Mouse (Mus musculus) G1E (cell line): ENCODE data around the gene Klc4. TPM values are rescaled to one million over a fixed set of nuclear protein-coding genes. Genes with fewer than 3 reads are reported as not detected.

Experiments used
- ATAC-seq: 2 replicates; pipeline ENCODE4 v1.8.0; 2016; ENCODE audit warnings: mild to moderate bottlenecking; ENCODE audit not compliant: insufficient number of reproducible peaks, poor library complexity, low FRiP score, severe bottlenecking; ENCODE audit errors: extremely low read depth
- DNase-seq: peaks from one replicate; pipeline ENCODE4 v3.0.0; 2012; ENCODE audit warnings: low spot score
- H3K27me3 ChIP-seq: 2 replicates; pipeline ENCODE4 v1.6.1; 2012; ENCODE audit warnings: mild to moderate bottlenecking, low read length, inconsistent platforms; ENCODE audit not compliant: insufficient read depth
- H3K36me3 ChIP-seq: replicated peaks from 2 replicates; pipeline ENCODE3; 2012; ENCODE audit warnings: mild to moderate bottlenecking, inconsistent platforms
- H3K4me1 ChIP-seq: 2 replicates; pipeline ENCODE4 v1.6.1; 2012; ENCODE audit warnings: low read depth, low read length, inconsistent platforms, mixed read lengths; ENCODE audit not compliant: insufficient read depth
- H3K4me3 ChIP-seq: 2 replicates; pipeline ENCODE4 v1.5.1; 2012; ENCODE audit warnings: low read depth, mild to moderate bottlenecking, inconsistent platforms, low read length, moderate library complexity, mixed read lengths
- H3K9me3 ChIP-seq: replicated peaks from 2 replicates; pipeline ENCODE4 v1.6.1; 2012; ENCODE audit warnings: inconsistent platforms
- CTCF ChIP-seq: IDR thresholded peaks from 2 replicates; pipeline ENCODE4 v1.5.1; 2012; ENCODE audit warnings: low read depth, low read length, inconsistent platforms, mixed read lengths
- GATA1 ChIP-seq: IDR thresholded peaks from 2 replicates; pipeline ENCODE4 v1.6.1; 2012; ENCODE audit warnings: borderline replicate concordance, low read length, inconsistent platforms, mixed read lengths
- GATA2 ChIP-seq: IDR thresholded peaks from 2 replicates; pipeline ENCODE4 v1.6.1; 2012; ENCODE audit warnings: low read depth, low read length, inconsistent platforms, borderline replicate concordance
- POLR2AphosphoS5 ChIP-seq: IDR thresholded peaks from 2 replicates; pipeline ENCODE4 v1.6.1; 2012; ENCODE audit warnings: low read depth, low read length, inconsistent platforms; ENCODE audit not compliant: insufficient replicate concordance
- TAL1 ChIP-seq: conservative IDR thresholded peaks from 2 replicates; pipeline ENCODE4 v1.6.1; 2012; ENCODE audit warnings: low read depth, low read length, inconsistent platforms, mixed read lengths
- polyA plus RNA-seq: library from polyadenylated mRNA; stranded (reverse); fragments of >175 nt; gene quantifications from 2 replicates; pipeline ENCODE4 v1.2.3, GENCODE M21; 2012
- total RNA-seq, 2 experiments: library from RNA; stranded (forward) in 1 of 2; stranded (reverse) in 1 of 2; fragments of 200-1000 nt in 1 of 2; fragments of >200 nt in 1 of 2; fragmentation: Nextera tagmentation in 1 of 2; gene quantifications; 2 replicates each; pipeline ENCODE4 v1.2.3; 2014 to 2017

Klc4 gene
- total and polyA plus RNA-seq, 3 experiments = 1.3 to 11.7 (median 8.9) TPM

GRCm38 (mm10) chr17:46636831-46637523 is 8.8 kb downstream of the Klc4 start:
- peaks cover 4% of the 10 kb centered on the region; the same call in 1 of the 2 replicates for H3K27me3 ChIP-seq
- no peaks in the 10 kb centered on the region for H3K9me3 ChIP-seq
- H3K4me3 ChIP-seq = no peak overlapping the region
- peaks cover 22% of the 10 kb centered on the region for H3K36me3 ChIP-seq
- ATAC-seq = no peak
- peak; percentile 58 for DNase-seq
- no peak for TF ChIP-seq TAL1
- TF ChIP-seq CTCF = peak; percentile 17; the same call in 1 of the 2 replicates
- peaks cover 7% of the 10 kb centered on the region; the same call in 1 of the 2 replicates for H3K4me1 ChIP-seq

- H3K4me1 ChIP-seq = peaks cover 7% of the 10 kb centered on the region; the same call in 1 of the 2 replicates
- H3K27me3 ChIP-seq = peaks cover 28% of the 10 kb centered on the region
Observed at GRCm38 (mm10) chr17:46629685-46630441, 16.0 kb downstream of the Klc4 start.

GRCm38 (mm10) chr17:46628791-46629684 is 16.8 kb downstream of the Klc4 start, which contains the start of gene Ptk7:
Ptk7 (minus strand) TSS chr17:46629504.
- DNase-seq (no peak), ATAC-seq (no peak)
- H3K27me3 ChIP-seq = peaks cover 33% of the 10 kb centered on the region

More at GRCm38 (mm10) chr17:46629685-46630441, 16.0 kb downstream of the Klc4 start:
- Histone ChIP-seq H3K36me3 (no peaks in the 10 kb centered on the region), H3K9me3 (no peaks in the 10 kb centered on the region), H3K4me3 (no peak overlapping the region)
- DNase-seq (no peak), ATAC-seq (no peak)
- TF ChIP-seq CTCF (no peak), GATA2 (no peak), GATA1 (no peak), POLR2AphosphoS5 (no peak), TAL1 (no peak)

GRCm38 (mm10) chr17:46628471-46628790 is 17.4 kb downstream of the Klc4 start:
- TF ChIP-seq TAL1 (no peak), CTCF (no peak), GATA2 (no peak), GATA1 (no peak), POLR2AphosphoS5 (no peak)
- peaks cover 7% of the 10 kb centered on the region; the same call in 1 of the 2 replicates for H3K4me1 ChIP-seq
- no peak for DNase-seq
- H3K27me3 ChIP-seq = peaks cover 33% of the 10 kb centered on the region
- ATAC-seq = no peak
- H3K36me3 ChIP-seq = no peaks in the 10 kb centered on the region
- no peak overlapping the region for H3K4me3 ChIP-seq
- no peaks in the 10 kb centered on the region for H3K9me3 ChIP-seq

More at GRCm38 (mm10) chr17:46628791-46629684, 16.8 kb downstream of the Klc4 start, which contains the start of gene Ptk7:
- TF ChIP-seq GATA1 = no peak
- TF ChIP-seq POLR2AphosphoS5 = no peak
- TF ChIP-seq GATA2 = no peak
- no peak for TF ChIP-seq TAL1
- TF ChIP-seq CTCF = no peak
- H3K9me3 ChIP-seq = no peaks in the 10 kb centered on the region
- H3K36me3 ChIP-seq = no peaks in the 10 kb centered on the region
- no peak within 1 kb of the TSS for H3K4me3 ChIP-seq
- peaks cover 7% of the 10 kb centered on the region; the same call in 1 of the 2 replicates for H3K4me1 ChIP-seq

- H3K27me3 ChIP-seq = peaks cover 36% of the 10 kb centered on the region
- ATAC-seq (no peak), DNase-seq (no peak)
- no peaks in the 10 kb centered on the region for H3K36me3 ChIP-seq
- peaks cover 7% of the 10 kb centered on the region; the same call in 1 of the 2 replicates for H3K4me1 ChIP-seq
- TF ChIP-seq GATA2 (no peak), CTCF (no peak), POLR2AphosphoS5 (no peak), GATA1 (no peak), TAL1 (no peak)
- H3K9me3 ChIP-seq = no peaks in the 10 kb centered on the region
- H3K4me3 ChIP-seq = no peak overlapping the region
Observed at GRCm38 (mm10) chr17:46627409-46627808, 18.4 kb downstream of the Klc4 start.

GRCm38 (mm10) chr17:46624598-46624997 is 21.2 kb downstream of the Klc4 start:
- Histone ChIP-seq H3K9me3 (no peaks in the 10 kb centered on the region), H3K36me3 (no peaks in the 10 kb centered on the region), H3K4me1 (0 out of 2 replicates have a peak, but pooled peaks cover under 1% of the 10 kb centered on the region), H3K27me3 (peaks cover 37% of the 10 kb centered on the region), H3K4me3 (no peak overlapping the region)
- no peak for TF ChIP-seq GATA2
- no peak for TF ChIP-seq GATA1
- ATAC-seq (no peak), DNase-seq (no peak)
